Mouse (Mus musculus) stomach, postnatal 0 days (tissue): ENCODE measurements at regions not wholly inside any gene's neighbourhood (a gene's known extent, or its start where the extent isn't known, plus 50 kb on each side); places are given as distances from the start of the nearest gene placed in this dataset.

Experiments used
- CTCF ChIP-seq: IDR thresholded peaks from 2 replicates; pipeline ENCODE4 v1.5.1; 2016; ENCODE audit warnings: antibody characterized with exemption, low read depth, mild to moderate bottlenecking, moderate library complexity
- EP300 ChIP-seq: optimal IDR thresholded peaks from 2 replicates; pipeline ENCODE3; 2016; ENCODE audit warnings: antibody characterized with exemption

DNA sequence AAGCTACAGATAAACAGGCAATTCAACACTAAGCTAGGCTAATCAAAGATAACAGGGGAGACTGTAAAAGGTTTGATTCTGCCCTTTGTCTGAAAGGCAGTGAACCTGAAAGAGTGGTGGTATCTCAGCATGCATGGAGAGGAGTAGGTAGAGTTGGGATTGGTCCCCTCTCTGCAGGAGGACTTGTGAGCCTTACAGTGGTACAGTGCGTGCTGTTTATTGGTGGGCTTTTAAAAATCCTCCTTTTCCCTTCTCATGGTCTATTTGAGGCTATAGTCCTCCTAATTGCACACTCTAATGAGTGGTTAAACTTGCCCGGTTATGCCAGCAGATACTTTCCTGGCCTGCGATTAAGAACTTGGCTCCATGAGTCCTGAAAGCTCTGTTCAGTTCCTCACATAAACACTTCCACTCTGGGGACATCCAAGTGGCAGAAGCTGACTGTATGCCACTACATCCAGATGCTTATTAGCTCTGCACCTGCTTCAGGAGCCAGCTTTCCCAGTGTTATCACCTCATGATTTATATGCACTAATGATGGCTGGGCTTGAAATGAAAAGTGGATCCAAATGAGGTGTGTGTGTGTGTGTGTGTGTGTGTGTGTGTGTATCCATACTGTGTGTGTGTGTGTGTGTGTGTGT, 220.0 kb upstream of the Mtpn start:
- no peak for TF ChIP-seq CTCF
- TF ChIP-seq EP300 = no peak
